Mouse (Mus musculus): ENCODE measurements at regions not wholly inside any gene's neighbourhood (a gene's known extent, or its start where the extent isn't known, plus 50 kb on each side); places are given as distances from the start of the nearest gene placed in this dataset.

DNA sequence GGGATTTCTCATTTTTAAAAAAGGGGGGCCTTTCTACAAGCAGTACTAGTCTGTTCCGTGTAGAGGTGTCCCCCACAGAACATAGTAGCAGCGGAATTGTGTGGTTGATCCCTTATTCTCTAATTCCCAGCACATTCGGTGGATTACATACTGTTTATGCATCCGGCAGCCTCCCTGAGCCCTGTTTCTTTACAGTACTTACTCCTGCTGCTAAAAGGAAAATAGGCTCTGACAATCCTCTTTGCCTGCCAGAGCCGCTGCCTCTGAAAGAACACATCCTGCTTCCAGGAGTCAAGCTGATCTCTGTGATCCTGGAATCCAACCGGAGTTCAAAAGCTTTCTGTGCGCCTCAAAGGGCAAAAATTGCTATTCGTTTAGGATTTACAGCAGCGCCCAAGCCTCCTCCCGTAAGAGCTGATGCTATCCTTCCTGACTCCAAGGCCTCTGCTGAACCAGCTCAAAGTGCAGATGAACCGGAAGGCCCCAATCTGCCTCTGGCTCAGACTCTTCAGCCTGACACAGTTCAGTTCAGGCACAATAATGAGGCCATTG, 936.6 kb downstream of the Ndufa4 start:
- DNase-seq (ENCODE audit: low spot score in 2 of 2) = peak in 1 of 2 experiments; percentile 18

DNA sequence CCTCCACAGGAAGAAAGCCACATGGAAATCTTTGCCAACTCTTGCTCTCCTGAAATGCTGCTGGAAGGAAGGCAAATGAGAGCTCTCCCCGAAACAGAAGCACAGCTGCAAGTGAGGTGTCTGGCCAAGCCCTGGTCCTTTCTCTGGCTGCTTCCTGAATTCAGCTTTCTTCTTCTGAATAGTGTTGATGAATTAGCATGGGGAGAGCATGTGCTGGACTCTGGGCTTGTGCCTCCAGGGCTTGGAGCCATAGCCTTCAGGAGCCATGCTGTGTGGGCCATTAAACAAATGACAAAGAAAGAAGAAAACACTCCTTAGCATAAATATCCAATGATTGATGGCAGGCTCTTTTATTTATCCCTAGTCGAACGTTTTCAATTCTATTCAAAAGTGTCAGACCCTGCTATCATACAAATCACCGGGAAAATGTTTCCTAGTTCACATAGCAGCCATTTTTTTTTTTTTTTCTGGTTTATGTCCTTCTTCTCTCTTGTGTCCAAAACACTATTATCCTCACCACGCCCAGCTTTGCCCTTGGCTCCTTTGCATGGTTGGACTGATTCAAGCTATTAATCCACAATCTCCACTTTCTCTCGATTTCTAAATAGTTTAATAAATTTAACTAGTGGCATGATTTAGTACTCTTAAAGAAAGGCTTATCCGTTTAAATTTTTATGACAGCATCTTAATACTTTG, 937.3 kb downstream of the Ndufa4 start:
- no peak for DNase-seq (ENCODE audit: low spot score in 2 of 2)

DNA sequence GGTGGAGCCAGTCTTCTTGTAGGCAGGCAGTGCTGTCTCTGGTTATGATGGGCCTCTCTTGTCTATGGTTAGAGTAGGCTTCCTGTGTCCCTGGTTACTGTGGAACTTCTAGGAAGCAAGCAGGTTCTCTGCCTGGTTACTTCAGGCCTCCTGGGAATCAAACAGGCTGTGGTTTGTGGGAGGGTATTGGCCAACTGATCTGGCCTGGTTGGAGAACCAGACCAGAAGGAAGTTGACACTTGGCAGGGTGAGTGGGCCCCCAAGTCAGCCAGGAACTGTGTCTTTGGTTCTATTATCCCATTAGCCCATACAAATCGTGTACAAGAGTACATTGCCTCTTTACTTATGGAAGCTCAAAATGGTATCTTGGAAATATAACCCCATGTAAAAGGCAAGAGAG, 963.8 kb downstream of the Ndufa4 start:
- DNase-seq (ENCODE audit: low spot score in 2 of 2) = no peak

DNA sequence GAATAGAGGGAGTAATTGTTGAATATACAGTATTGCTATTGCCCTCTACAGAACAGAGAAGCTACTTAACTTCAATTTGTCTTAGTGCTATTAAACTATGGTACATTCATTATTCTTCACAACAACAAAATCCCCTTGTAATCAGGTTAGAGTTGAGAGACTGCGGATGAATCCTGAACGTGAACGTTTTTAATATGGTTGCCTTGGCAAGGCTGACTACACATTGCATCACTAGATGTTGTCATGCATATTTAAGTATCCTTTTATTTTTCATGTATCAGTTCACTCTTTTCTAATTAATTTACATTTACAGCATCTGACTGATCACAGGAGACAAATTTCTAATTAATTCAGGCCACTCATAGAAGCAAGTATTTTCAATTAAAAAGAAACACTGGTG, 965.8 kb downstream of the Ndufa4 start:
- DNase-seq (ENCODE audit: low spot score in 2 of 2) = no peak
